Mouse (Mus musculus) testis, adult 2 months (tissue): ENCODE measurements around the gene Tmcc3. TPM values are rescaled to one million over a fixed set of nuclear protein-coding genes. Genes with fewer than 3 reads are reported as not detected.
A peak's percentile ranks its signal among the peaks of the same experiment; 100 is the strongest.

ENCODE experiments used
- H3K27ac ChIP-seq: fragments of 200-500 bp; 2 replicates; pipeline ENCODE4 v1.5.1; 2012; ENCODE audit warnings: low read depth, low read length; ENCODE audit not compliant: control insufficient read depth, insufficient read depth
- H3K27me3 ChIP-seq: fragments of 200-500 bp; 2 replicates; pipeline ENCODE4 v1.6.1; 2012; ENCODE audit warnings: mild to moderate bottlenecking, low read length, moderate library complexity; ENCODE audit not compliant: control insufficient read depth, insufficient read depth
- H3K36me3 ChIP-seq: fragments of 200-500 bp; 2 replicates; pipeline ENCODE4 v1.6.1; 2012; ENCODE audit warnings: mild to moderate bottlenecking, low read length; ENCODE audit not compliant: control insufficient read depth, insufficient read depth
- H3K4me1 ChIP-seq: fragments of 200-500 bp; 2 replicates; pipeline ENCODE4 v1.6.1; 2012; ENCODE audit warnings: low read length; ENCODE audit not compliant: control insufficient read depth, insufficient read depth
- H3K4me3 ChIP-seq: fragments of 200-500 bp; 2 replicates; pipeline ENCODE4 v1.5.1; 2012; ENCODE audit warnings: low read depth, mild to moderate bottlenecking, low read length, moderate library complexity, mixed read lengths; ENCODE audit not compliant: control insufficient read depth
- CTCF ChIP-seq: fragments of 200-500 bp; IDR thresholded peaks from 2 replicates; pipeline ENCODE4 v1.5.1; 2012; ENCODE audit warnings: low read depth, mild to moderate bottlenecking, inconsistent platforms, low read length, moderate library complexity; ENCODE audit not compliant: control insufficient read depth, insufficient read depth, insufficient replicate concordance
- POLR2A ChIP-seq: fragments of 200-500 bp; IDR thresholded peaks from 2 replicates; pipeline ENCODE4 v1.6.1; 2012; ENCODE audit warnings: low read depth, mild to moderate bottlenecking, inconsistent platforms, low read length, moderate library complexity; ENCODE audit not compliant: control insufficient read depth
- polyA plus RNA-seq: library from polyadenylated mRNA; depleted of rRNA; stranded (reverse); fragments of >200 nt; gene quantifications from 2 replicates; pipeline ENCODE4 v1.2.3, GENCODE M21; 2012; rRNA removed

Tmcc3 gene
- polyA plus RNA-seq = 5.7 and 6.4 TPM in 2 replicates

DNA sequence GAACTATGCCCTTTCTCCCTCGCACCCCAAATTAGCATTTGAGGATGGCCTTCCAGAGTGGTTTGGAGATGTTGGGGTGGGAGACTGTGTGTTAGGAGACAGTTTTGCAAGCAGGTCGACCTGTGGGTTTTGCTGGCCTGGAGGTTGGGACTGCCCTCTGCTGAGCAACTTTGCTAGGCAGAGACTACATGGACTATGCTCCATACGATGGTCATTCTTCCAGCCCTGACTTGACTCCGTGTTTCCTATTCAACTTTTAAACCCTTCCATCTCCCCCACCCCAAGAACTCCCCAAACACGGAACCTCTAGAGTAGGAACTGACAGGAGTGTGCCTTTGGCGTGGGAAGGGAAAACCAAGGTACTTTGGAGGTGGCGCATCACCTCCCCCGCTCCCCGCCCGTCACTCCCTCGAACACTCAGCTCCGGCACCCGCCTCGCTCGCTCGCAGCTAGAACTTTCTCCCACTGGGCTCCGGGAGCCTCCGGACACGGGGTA is at the start of gene Tmcc3:
TSS of gene Tmcc3 (plus strand) at position 439 of the 496 bp plus-strand sequence.
- Histone ChIP-seq H3K27me3 (no peaks in the 10 kb centered on the region), H3K4me3 (peak within 1 kb of the TSS; percentile 85), H3K27ac (no peak within 1 kb of the TSS), H3K4me1 (peaks cover 12% of the 10 kb centered on the region), H3K36me3 (no peaks in the 10 kb centered on the region)
- no peak for TF ChIP-seq POLR2A
- TF ChIP-seq CTCF = no peak

DNA sequence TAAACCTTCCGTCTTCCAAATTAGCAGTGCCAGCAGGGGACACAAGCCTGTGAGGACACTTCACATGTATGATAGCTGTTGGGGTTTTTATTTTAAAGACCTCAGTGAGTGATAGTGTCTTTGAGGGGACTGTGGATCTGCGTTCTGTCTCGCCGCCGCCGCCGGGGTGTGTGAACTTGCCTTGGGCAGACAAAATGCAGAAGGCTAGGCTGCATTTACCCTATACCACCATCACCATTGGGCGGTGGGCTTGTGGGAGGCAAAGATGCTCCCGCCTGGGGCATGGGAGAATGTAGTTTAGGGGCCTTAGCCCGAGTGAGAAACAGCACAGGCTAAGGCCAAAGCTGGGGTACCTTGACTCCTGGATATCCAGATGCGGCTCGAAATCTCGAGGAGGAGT is 49.1 kb upstream of the Tmcc3 start:
- H3K4me3 ChIP-seq = no peak overlapping the region; the same call in 1 of the 2 replicates
- TF ChIP-seq CTCF (no peak), POLR2A (no peak)
- H3K36me3 ChIP-seq = no peaks in the 10 kb centered on the region
- no peaks in the 10 kb centered on the region; the same call in 1 of the 2 replicates for H3K4me1 ChIP-seq
- H3K27me3 ChIP-seq = no peaks in the 10 kb centered on the region
- H3K27ac ChIP-seq = no peak overlapping the region

DNA sequence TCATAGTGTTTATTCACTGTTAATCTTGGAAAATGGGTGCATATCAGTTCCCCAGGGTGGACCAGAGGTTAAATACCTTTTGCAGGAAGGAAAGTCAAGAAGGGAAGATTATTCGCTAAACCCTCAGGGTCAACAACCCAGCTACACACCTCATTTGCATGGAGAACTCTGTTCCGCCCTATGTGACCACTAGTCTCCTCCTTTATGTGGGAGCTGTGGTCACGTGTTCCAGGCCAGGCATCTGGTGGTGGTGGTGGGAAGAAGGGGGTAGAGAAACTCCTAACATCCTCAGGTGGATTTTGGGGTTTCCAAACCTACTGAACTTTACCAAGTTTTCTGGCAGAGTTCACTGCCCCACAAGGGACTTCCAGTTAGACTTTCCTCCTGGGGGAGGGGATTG is 48.5 kb upstream of the Tmcc3 start:
- Histone ChIP-seq H3K27ac (no peak overlapping the region), H3K27me3 (no peaks in the 10 kb centered on the region), H3K36me3 (no peaks in the 10 kb centered on the region), H3K4me1 (no peaks in the 10 kb centered on the region; the same call in 1 of the 2 replicates), H3K4me3 (no peak overlapping the region)
- no peak for TF ChIP-seq POLR2A
- no peak for TF ChIP-seq CTCF

DNA sequence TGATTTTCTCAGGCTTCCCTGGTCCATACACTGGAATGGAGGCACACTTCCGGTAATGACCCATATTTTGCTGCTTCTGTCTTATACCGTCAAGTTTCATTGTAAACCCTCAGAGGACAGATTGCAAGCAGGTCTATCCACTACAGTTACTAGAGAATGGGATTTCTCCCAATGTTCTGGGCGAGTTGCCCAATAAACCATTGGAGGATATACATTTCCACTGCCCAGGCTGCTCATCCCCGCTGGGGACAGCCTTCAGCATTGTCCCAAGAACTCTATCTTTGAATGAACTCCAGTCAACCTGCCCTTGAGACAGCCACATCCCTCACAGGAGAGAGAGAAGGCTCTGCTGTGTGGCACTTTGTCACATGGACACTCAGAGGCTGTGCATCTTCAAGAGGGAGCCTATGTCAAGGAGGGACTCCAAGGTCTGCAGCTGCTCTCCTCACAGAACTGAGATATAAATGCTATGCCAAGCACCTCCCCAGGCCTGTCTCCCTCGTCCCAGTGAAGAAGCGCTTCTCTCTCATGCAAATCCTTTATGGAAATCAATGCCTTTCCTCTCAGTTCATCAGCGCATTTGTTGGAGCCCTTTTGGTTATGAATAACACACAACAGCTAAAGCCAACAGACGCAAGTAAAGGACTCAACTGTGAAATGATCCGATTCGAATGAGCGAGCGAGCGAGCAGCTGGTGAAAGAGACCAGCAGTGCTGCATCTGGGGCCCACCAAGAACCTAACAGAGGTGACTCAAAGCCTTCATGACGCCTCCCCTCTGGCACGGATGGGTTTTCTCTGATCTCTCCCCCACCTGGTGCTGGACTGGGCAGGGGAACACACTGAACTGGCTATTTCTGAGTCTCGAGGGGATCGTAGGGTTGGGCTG is 45.9 kb upstream of the Tmcc3 start:
- no peak overlapping the region for H3K27ac ChIP-seq
- no peaks in the 10 kb centered on the region for H3K36me3 ChIP-seq
- TF ChIP-seq POLR2A (no peak), CTCF (no peak)
- no peaks in the 10 kb centered on the region for H3K27me3 ChIP-seq
- no peak overlapping the region for H3K4me3 ChIP-seq
- no peaks in the 10 kb centered on the region; the same call in 1 of the 2 replicates for H3K4me1 ChIP-seq

DNA sequence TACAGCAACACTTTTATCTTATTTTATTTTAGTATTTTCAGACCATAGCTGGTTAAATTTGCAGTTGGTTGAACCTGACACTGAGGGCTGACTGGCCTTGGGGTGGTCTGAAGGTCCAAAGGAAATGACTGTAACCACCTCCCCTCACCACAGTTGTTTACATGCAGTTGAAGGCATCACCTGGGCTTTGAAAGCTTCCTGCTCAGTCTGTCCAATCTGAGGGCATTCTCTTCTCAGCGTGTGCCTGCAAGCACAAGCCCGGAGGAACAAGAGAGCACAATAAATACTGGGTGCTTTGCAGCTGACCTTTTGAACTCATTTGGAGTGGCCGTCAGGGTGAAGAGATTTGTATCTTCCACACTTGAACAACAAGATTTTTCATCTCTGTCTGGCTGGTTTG is 36.4 kb upstream of the Tmcc3 start:
- Histone ChIP-seq H3K4me3 (no peak overlapping the region), H3K36me3 (no peaks in the 10 kb centered on the region), H3K4me1 (no peaks in the 10 kb centered on the region), H3K27me3 (no peaks in the 10 kb centered on the region), H3K27ac (no peak overlapping the region)
- TF ChIP-seq POLR2A (no peak), CTCF (no peak)

DNA sequence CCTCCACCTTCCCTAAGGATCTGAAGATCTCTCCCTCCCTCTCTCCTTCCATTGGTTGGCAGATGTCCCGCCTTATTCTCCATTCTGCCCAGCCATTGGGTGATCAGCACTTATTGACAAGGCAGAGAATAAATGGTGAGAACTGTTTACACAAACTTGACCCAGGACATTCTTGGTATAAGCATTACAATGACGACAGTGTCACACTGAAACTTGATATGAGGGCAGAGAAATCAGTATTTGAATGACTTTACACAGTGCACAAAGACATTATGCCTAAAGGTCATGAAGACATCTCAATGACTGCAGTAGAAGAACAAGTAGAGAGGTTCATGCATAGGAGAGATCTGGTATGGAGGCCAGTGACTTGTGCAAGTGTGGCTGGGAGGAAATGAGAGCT is 35.2 kb upstream of the Tmcc3 start:
- no peaks in the 10 kb centered on the region for H3K27me3 ChIP-seq
- H3K4me3 ChIP-seq = no peak overlapping the region
- no peaks in the 10 kb centered on the region for H3K36me3 ChIP-seq
- H3K4me1 ChIP-seq = no peaks in the 10 kb centered on the region
- no peak overlapping the region for H3K27ac ChIP-seq
- TF ChIP-seq CTCF = no peak
- no peak for TF ChIP-seq POLR2A

DNA sequence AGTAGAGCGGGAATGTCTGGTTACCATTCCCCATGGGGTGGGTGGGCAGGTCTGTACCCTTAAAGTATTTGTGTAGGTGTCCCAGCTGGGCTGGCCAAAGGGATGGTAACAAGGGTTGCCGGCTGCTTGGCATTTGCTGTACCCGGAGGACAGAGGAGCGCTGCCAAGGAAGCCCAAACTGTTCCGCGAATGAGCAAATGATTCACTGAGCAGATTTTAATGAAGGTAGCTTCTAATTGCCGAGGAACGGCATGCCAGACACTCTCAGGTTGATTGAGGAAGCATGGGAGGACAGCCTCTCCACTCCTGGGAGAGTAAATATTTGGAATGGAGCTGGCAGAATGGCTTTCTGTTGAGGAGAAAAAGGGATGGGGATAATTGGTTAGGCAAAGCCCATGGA is 29.6 kb upstream of the Tmcc3 start:
- H3K27me3 ChIP-seq = no peaks in the 10 kb centered on the region
- no peak overlapping the region for H3K4me3 ChIP-seq
- no peak overlapping the region for H3K27ac ChIP-seq
- H3K36me3 ChIP-seq = no peaks in the 10 kb centered on the region
- H3K4me1 ChIP-seq = no peaks in the 10 kb centered on the region
- no peak for TF ChIP-seq CTCF
- TF ChIP-seq POLR2A = no peak
